Mouse (Mus musculus) hindbrain, embryonic 15.5 days (tissue): ENCODE measurements at regions not wholly inside any gene's neighbourhood (a gene's known extent, or its start where the extent isn't known, plus 50 kb on each side); places are given as distances from the start of the nearest gene placed in this dataset.

Source experiments
- ATAC-seq: fragments of 200-750 bp; cut with Nextera tagmentation; 2 replicates; pipeline ENCODE4 v1.8.0; 2017; ENCODE audit warnings: low read depth, moderate number of reproducible peaks, moderate TSS enrichment; ENCODE audit not compliant: low FRiP score
- H3K27ac ChIP-seq: fragments of 300-500 bp; sonication (generic); replicated peaks from 2 replicates; pipeline ENCODE4 v1.5.1; 2015; ENCODE audit warnings: mild to moderate bottlenecking, inconsistent platforms
- H3K27me3 ChIP-seq: fragments of 300-500 bp; sonication (generic); 2 replicates; pipeline ENCODE4 v1.6.1; 2015; ENCODE audit warnings: control low read depth, inconsistent platforms
- H3K36me3 ChIP-seq: fragments of 300-500 bp; sonication (generic); 2 replicates; pipeline ENCODE4 v1.6.1; 2015; ENCODE audit warnings: control low read depth, inconsistent platforms
- H3K4me1 ChIP-seq: fragments of 300-500 bp; sonication (generic); replicated peaks from 2 replicates; pipeline ENCODE4 v1.6.1; 2015; ENCODE audit warnings: control low read depth, inconsistent platforms
- H3K4me2 ChIP-seq: fragments of 300-500 bp; sonication (generic); 2 replicates; pipeline ENCODE4 v1.6.1; 2015; ENCODE audit warnings: moderate library complexity, mild to moderate bottlenecking, inconsistent platforms
- H3K4me3 ChIP-seq: fragments of 300-500 bp; sonication (generic); 2 replicates; pipeline ENCODE4 v1.5.1; 2015; ENCODE audit warnings: mild to moderate bottlenecking, inconsistent platforms
- H3K9ac ChIP-seq: fragments of 300-500 bp; sonication (generic); 2 replicates; pipeline ENCODE4 v1.6.1; 2015; ENCODE audit warnings: inconsistent platforms
- H3K9me3 ChIP-seq: fragments of 300-500 bp; sonication (generic); 2 replicates; pipeline ENCODE4 v1.6.1; 2016; ENCODE audit warnings: control low read depth, inconsistent platforms
- WGBS: fragments of 180-500 bp; shearing (Covaris S2); methylation state at CpG from one replicate; pipeline ENCODE4 v1.1.7; 2015; 5-methylcytosine and 5-hydroxymethylcytosine counted together

DNA sequence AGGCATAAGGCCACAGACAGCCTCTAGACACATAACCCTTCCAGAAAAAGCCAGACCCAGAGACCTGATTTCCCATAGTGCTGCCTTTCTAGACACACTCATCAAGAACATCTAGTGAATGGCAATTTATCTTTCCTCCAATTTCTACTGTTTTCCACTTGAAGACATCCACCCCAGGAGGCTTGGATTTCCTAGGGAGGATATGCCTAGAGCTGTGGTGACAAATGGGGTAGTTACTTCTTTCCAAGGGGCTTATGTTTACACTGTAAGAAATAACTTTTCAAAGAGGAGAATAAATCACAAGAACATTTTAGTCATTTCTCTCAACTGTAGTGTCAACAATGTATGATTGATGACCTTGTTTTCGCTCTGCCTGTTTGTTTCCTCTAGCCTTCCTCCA is 124.2 kb upstream of the St6gal2 start:
- H3K4me1 ChIP-seq, result no peaks in the 10 kb centered on the region
- no peaks in the 10 kb centered on the region for H3K36me3 ChIP-seq
- no peak overlapping the region for H3K4me2 ChIP-seq
- WGBS, result 92% methylated on average over 1 of the region's 1 CpGs
- no peak overlapping the region for H3K9ac ChIP-seq
- no peaks in the 10 kb centered on the region for H3K9me3 ChIP-seq
- H3K27me3 ChIP-seq, result no peaks in the 10 kb centered on the region
- no peak overlapping the region for H3K27ac ChIP-seq
- H3K4me3 ChIP-seq, result no peak overlapping the region
- no peak for ATAC-seq

DNA sequence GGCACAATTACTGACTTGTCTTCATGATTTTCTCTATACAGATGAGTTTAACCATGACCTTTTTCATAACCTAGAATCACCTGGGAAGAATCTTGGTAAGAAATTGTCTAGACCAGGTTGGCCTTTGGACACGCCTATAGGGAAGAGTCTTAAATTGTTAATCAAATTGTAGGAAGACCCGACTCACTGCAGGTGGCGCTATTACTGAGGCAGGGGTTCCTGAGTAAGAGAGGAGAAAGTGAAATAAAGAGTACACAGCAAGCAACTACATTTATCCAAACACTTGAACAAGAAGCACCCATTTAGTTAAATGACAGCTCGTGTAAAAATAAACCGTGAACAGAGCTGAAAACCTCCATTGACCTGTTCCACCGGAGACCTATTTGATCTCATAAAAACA is 85.9 kb upstream of the St6gal2 start:
- Histone ChIP-seq H3K4me1 (no peaks in the 10 kb centered on the region), H3K4me3 (no peak overlapping the region), H3K27ac (no peak overlapping the region), H3K27me3 (no peaks in the 10 kb centered on the region), H3K36me3 (no peaks in the 10 kb centered on the region), H3K9ac (no peak overlapping the region), H3K9me3 (no peaks in the 10 kb centered on the region), H3K4me2 (no peak overlapping the region)
- ATAC-seq, result no peak
- WGBS, result 86% methylated on average over 6 of the region's 6 CpGs

DNA sequence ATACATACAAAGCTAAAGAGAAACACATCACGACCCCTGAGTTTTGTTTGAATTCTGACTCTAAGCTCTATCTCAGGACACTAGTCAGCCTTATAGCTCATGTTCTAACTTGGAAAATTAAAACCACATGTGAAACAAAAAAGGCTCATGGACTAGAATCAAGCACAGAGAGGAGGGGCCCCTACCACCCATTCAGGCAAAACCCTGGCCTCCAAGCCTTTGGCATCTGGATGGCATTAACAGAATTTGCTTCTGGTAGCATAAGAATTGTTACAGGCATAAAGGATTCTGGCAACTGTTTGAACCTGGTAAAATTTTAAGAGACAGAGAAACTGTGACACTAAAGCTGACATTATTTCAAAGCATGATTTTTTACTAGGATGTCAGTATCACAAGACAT is 78.1 kb upstream of the St6gal2 start:
- 0 out of 2 replicates have a peak, but pooled peaks have one; percentile 19 for ATAC-seq
- Histone ChIP-seq H3K4me2 (no peak overlapping the region), H3K9ac (no peak overlapping the region), H3K27ac (peak overlapping the region; percentile 61; the same call in 1 of the 2 replicates), H3K9me3 (no peaks in the 10 kb centered on the region), H3K27me3 (no peaks in the 10 kb centered on the region), H3K4me1 (no peaks in the 10 kb centered on the region), H3K4me3 (no peak overlapping the region), H3K36me3 (no peaks in the 10 kb centered on the region)
- 81% methylated on average over 1 of the region's 1 CpGs for WGBS

DNA sequence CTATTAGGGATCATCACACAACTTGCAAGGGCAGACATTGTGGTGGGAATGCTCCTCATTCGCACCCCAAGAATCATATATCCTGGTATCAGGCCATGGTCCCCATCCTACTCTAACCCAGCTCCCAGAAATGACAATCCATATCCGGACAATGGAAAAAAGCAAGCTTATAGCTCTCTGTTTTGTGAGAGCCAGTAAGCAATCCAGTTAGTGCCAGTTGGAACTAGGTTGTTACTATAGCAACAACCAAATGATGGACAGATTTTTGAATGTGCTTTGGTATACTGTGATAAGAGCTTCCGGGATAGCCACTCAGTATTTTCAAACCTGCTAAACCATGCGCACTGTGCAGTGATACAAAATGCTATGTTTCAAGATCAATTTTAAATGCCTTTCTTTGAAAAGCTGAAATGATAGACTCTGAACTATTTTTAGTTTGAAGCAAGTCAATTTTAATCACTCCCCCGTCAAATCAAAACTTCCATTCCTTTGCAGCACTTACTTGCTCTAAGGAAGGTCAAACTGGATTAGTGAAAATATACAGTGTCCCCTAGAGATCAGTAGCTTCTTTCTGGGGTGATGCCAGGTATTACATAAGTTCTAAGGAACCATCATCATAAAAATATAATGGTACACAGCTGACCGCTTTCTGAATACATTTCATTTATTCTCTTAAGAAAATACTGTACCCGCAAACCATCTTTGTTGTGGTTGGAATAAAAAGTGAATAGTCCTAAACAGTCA is 77.5 kb upstream of the St6gal2 start:
- peak; percentile 92 for ATAC-seq
- Histone ChIP-seq H3K4me1 (no peaks in the 10 kb centered on the region), H3K36me3 (no peaks in the 10 kb centered on the region), H3K27me3 (no peaks in the 10 kb centered on the region), H3K9me3 (no peaks in the 10 kb centered on the region), H3K4me3 (no peak overlapping the region), H3K4me2 (no peak overlapping the region), H3K27ac (peak overlapping the region; percentile 61; the same call in 1 of the 2 replicates), H3K9ac (no peak overlapping the region)
- 86% methylated on average over 7 of the region's 7 CpGs for WGBS
